Mouse (Mus musculus) cerebellum, postnatal 14 days (tissue): ENCODE data around the gene Mmp9.

Experiments used
- DNase-seq, 2 experiments: peaks; one replicate each; pipeline ENCODE4 v3.0.0; 2021; ENCODE audit warnings: mixed read lengths in 2 of 2

Gene Mmp9

DNA sequence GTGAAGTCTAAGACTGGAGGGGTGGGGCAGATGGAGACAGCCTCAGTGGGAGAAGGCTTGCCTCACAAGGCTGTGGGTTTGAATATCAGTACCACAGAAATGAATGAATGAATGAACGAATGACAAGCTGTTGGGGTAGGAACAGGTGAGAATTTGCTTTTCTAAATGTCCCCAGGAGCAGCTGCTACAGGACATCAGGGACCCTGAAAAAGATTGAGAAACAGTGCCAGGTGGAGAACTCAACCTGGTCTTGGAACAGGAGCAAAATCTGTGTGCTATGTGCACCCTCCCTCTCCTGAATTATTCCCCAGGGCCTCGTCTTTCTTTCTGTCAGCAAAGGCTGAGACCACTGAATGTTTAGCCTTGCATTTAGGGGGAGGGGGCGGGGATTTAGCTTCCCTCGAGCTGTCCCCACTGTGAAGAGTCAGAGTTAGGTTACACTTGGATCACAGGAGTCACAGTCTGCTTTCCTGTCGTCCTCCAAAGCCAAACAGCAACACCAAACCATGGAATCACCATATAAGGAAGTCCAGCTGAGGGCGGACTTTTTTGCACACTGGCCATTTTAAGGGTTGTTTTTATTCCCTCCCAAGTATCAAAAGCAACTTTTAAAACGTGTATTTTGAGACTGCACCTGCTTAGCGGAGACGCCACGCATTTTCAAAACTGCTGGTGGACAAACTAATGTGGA lies at the start of gene Mmp9:
Mmp9 (plus strand) TSS at position 641 of the 691 bp plus-strand sequence.
- no peak for DNase-seq

DNA sequence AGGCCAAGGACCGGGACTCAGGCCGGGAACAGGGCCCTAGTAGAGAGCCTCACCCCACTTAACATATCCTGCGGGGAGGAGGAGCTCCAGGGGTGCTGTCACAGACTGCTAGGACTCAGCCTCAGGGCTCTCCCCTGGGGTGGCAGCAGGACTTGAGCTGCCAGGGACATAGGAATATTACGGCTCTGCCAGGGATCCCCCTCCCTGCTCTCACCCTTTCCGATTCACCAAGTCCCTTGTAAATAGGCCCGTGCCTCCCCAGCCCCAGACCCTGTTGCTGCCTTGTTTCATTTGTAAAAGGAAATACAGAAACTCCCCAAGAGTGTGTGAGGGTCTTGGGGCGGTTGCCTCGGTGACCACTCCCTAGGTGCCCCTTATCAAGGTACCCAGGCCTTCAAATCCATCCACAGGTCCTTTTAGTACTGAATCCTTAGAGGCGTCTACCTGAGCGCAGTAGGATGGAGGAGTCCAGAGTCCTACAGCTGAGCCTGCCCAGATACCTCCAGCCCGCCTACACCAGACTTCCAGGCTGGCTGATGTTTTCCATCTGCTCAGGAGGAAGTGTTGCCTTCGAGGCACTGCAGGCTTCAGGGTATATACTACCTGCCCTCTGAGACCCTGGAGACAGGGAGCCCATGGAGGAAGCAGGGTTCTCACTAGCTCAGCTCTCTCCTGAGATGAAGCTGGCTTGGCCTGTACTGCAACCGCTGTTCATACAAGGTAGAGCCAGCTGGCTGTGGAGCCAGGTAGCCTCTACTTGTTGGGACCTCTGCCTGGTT lies 49.3 kb upstream of the Mmp9 start:
- DNase-seq, result peak in 1 of 2 experiments; percentile 26

DNA sequence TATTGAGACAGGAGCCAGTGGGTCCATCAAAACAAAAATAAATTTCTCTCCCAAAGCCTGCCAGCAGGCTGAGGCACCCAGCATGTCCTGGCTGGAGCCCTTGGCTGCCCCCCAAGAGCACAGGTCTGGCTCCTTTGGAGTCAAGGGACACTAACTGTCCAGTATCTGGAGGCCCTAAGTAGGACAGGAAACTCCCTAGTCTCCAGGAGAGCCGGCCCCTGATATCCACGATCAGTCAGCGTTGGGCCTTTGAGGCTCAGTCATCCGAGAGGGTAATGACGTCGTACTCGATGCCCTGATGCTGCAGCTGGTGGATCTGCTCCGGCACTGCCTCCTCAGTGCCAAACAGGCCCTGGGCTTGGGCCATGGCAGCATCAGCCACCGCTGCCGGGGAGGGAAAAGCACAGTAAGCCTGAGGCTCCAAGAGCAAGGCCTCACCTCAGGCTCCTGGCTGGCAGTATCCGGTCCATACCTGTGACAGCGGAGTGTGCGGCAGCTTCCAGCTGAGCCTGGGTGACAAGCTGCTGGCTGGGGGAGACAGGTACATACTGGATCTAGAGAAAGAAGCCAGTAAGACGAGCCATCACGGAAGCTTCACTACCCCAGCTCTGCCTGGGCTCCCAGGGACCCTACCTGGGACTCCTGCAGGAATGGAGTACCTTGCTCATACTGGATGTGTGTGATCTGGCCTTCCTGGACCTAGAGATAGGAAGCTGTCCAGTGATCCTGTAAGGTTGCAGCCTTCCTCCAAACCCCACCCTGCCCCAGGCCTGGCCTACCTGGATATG lies 48.5 kb upstream of the Mmp9 start:
- DNase-seq, result peak; percentile 65 to 69

DNA sequence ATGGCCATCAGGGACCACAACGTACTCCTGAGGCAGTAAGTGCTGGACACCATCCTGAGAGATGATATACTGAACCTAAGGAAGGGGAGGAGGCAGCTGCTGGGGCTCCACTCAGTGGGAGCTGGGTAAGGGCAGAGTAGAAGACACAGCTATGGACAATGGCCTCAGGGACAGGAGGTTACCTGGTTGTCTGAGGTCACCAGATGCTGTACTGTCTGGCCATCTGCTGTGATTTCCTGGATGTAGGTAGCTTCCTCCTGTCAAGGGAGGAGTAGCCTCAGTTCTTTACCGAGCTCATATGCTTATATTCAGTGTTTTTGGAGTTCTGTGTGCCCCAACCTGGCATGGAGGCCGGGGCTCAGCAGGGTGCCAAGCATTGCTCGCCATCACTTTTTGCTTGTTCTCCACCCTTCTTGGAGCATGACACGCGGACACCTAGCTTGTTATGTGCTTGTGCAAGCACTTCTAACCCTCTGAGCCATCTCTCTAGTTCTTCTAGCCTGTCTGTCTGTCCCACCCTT lies 47.8 kb upstream of the Mmp9 start:
- DNase-seq, result peak; percentile 56 to 62

DNA sequence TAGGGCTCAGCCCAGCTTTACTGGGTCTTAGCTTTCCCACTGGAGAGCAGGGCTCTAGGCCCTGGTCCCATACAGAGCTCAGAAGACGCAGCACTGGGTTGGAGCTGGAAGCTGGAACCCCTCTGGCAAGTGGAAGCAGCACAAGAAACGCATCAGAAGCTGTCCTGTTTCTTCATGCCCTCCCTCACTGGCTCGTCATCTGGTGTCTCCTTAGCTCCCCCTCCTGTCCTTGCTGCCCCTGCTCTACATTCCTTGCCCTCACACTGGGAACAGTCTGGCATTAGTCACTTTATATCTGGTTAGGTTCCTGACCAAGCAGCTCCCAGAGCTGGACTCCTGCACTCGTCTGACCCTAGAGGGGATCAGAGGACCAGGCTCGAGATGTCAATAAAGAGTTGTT lies 46.5 kb upstream of the Mmp9 start:
- DNase-seq, result peak in 1 of 2 experiments; percentile 52

DNA sequence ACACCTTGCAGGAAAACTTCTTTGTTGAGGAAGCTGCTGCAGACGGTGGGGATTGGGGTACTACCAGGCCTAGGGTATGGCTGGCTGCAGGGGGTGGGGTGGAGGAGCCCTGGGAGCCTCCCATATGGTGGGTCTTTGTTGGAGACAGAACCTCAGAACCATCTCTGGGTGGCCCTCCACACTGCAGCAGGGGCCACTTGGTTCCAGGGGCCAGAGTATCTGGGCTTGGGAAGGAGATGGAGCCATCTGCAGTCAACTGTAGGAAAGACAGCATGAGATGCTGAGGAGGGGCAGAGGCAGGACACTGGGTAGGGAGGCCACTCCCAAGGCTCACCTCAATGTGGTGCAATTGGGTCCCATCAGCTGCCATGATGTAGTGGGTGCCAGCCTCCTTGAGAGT lies 45.9 kb upstream of the Mmp9 start:
- peak in 1 of 2 experiments; percentile 24 for DNase-seq

- DNase-seq, result peak; percentile 51 to 66
Observed at GRCm38 (mm10) chr2:164895885-164896284, 44.7 kb upstream of the Mmp9 start.

GRCm38 (mm10) chr2:164898008-164898407 lies 42.6 kb upstream of the Mmp9 start:
- DNase-seq, result peak in 1 of 2 experiments; percentile 59

DNA sequence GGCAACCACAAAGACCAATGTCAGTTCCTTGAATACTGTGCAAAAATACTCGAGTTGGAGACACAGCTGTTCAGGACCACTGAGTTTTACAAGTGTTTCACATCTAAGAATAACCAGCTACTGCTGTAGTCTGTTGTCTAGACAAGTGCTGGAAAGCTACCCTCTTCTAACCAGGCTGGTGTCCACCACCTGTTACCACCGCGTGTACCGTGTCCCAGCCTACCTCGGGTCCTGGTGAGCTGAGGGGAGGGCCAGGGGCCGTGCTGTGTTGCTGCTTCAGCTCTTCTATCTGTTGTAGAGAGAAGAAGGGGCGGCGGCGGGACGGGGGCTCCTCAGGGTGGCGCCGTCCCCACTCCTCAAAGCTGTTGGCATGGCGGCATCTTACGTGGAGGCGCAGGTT lies 41.5 kb upstream of the Mmp9 start:
- peak in 1 of 2 experiments; percentile 10 for DNase-seq

GRCm38 (mm10) chr2:164899723-164900459 lies 40.7 kb upstream of the Mmp9 start:
- DNase-seq, result no peak

GRCm38 (mm10) chr2:164901380-164901779 lies 39.2 kb upstream of the Mmp9 start:
- DNase-seq, result no peak

DNA sequence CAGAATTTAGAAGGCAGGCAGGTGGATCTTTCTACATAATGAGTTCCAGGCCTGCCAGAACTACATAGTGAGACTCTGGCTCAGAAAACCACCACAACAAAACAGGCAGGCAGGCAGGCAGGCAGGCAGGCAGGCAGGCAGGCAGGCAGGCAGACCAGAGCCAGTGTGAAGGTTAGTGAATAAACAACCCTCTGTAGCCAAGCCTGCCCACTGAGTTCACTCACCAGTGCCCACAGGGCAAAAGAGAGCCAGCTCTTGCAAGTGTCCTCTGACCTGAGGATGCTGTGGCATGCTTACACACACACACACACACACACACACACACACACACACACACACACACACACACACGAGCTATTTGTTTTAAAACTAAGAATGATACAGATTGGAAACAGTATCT lies 37.1 kb upstream of the Mmp9 start:
- DNase-seq, result no peak

DNA sequence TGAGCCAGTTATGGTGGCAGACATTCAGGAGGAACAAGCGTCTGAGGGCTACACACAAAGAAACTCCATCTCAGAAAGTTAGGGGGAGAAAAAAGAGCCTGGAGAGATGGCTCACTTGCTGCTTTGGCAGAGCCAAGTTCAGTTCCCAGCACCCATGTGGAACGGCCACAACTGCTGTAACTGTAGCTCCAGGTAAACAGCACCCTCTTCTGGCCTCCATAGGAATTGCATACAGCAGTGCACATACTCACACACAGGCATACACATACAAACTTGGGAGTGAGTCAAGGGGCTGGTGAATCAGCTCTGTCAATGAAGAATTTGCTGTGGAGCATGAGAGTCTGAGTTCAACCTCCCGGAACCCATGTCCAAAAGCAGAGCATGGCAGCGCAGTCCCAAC lies 34.5 kb upstream of the Mmp9 start:
- DNase-seq, result no peak

DNA sequence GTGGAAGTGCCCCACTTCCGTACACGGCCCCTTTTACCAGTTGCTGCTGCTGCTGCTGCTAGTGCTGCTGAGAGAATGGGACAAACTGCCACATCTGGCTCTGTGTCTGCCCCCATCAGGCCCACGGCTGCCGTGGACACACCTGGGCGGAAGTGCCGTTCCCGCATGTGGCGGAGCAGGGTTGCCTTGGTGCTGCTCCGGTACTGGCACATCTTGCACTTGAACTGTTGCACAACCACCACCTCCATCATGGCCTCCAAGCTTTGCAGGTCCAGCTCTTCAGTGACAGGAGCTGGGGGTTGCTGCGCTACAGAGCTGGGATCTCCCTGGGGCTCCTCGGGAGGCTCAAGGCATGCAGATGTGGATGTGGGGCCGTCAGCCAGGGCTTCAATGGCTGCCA lies 33.1 kb upstream of the Mmp9 start:
- DNase-seq, result no peak

GRCm38 (mm10) chr2:164908011-164908410 lies 32.6 kb upstream of the Mmp9 start:
- no peak for DNase-seq

- no peak for DNase-seq
Observed at GRCm38 (mm10) chr2:164909100-164909499, 31.5 kb upstream of the Mmp9 start.

- DNase-seq, result peak in 1 of 2 experiments; percentile 55
Observed at GRCm38 (mm10) chr2:164909542-164909941, 31.0 kb upstream of the Mmp9 start.

DNA sequence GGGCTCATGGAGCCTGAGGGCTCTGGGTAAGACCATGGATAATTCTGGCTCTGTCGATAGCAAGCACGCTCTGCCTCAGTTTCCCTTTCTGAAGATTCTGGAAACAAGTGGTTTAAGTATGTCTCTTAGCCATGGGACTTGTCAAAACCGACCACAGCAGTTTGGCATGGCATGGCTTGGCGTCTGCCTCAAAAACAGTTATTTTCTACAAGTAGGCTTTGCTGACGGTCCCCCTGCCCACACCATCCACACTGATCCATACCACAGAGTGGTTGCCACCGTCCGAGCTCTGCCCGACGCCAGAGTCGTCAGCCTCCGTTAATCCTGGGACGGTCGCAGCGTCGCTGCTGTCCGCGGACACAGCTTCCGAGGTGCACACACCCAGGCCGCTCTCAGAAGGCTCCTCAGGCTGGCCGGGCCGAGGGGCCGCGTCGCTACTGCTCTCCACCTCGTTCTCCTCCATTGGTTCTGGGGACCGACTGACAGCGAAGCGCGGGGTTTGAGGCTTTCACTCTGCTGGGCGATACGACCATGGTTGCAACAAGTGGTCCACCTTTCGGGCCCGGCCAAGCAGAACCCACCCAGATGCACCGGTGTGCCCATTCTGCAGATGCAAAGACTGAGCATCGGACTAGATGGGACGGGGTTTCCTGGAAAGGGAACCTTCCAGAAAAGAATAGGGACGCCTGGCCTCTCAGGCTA lies 30.1 kb upstream of the Mmp9 start:
- no peak for DNase-seq

GRCm38 (mm10) chr2:164911086-164912048 lies 29.2 kb upstream of the Mmp9 start, which contains the start of gene Zfp335:
Gene Zfp335, minus strand, starts transcription at chr2:164911757.
- peak; percentile 95 to 96 for DNase-seq

DNA sequence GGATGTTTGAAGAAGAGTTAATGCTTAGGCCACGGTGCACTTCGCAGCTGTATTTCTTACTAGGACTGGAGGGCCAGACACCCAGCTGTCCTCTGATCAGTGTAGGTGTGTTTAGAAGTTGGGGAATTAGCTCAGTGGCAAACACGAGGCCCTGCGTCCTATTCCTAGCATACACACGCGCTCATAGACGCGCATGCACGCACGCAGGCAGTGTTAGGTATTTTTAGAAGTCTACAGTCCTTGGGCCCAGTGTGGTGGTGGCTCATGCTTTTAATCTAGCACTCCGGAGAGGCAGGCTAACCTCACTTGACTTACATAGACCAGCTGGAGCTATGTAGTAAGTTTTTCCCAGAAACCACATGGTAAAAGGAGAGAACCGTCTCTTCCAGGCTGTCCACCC lies 28.4 kb upstream of the Mmp9 start:
- DNase-seq, result no peak
